Mouse (Mus musculus): ENCODE measurements around the gene Fancd2. TPM values are rescaled to one million over a fixed set of nuclear protein-coding genes. Genes with fewer than 3 reads are reported as not detected.

Gene Fancd2
- polyA plus RNA-seq, 1 experiment from 2014 or later: 3.0 TPM

- Histone ChIP-seq H3K27me3 (ENCODE audit: insufficient read depth, low read length) (no peaks in the 10 kb centered on the region), H3K9me3 (replicated peaks; ENCODE audit: low read length) (no peaks in the 10 kb centered on the region), H3K4me1 (replicated peaks; ENCODE audit: insufficient read depth, low read length) (no peaks in the 10 kb centered on the region), H3K9ac (ENCODE audit: low read depth, low read length) (no peak overlapping the region), H3K27ac (no peak overlapping the region), H3K36me3 (ENCODE audit: insufficient read depth, low read length) (peaks cover 11% of the 10 kb centered on the region), H3K4me2 (ENCODE audit: low read length) (no peak overlapping the region), H3K4me3 (replicated peaks; ENCODE audit: low read depth, low read length) (no peak overlapping the region)
- no peak for TF ChIP-seq CTCF (IDR thresholded peaks at IDR 0.05; ENCODE audit: low read depth)
- ATAC-seq (replicated peaks; ENCODE audit: low FRiP score, low read depth) (no peak), DNase-seq (ENCODE audit: low spot score) (no peak)
- WGBS: 68% methylated on average over 24 of the region's 24 CpGs
Measured at GRCm38 (mm10) chr6:113492101-113492864, 39.2 kb upstream of the Fancd2 start.

GRCm38 (mm10) chr6:113494258-113494788, 37.2 kb upstream of the Fancd2 start:
- whole genome bisulfite sequencing: 2% methylated on average over 54 of the region's 54 CpGs
- Histone ChIP-seq H3K27ac (no peak overlapping the region; the same call in 1 of the 2 replicates), H3K9me3 (replicated peaks; ENCODE audit: low read length) (no peaks in the 10 kb centered on the region), H3K4me3 (replicated peaks; ENCODE audit: low read depth, low read length) (peak overlapping the region; percentile 39), H3K9ac (ENCODE audit: low read depth, low read length) (peak overlapping the region; percentile 63), H3K36me3 (ENCODE audit: insufficient read depth, low read length) (peaks cover 11% of the 10 kb centered on the region; the same call in 1 of the 2 replicates), H3K27me3 (ENCODE audit: insufficient read depth, low read length) (no peaks in the 10 kb centered on the region), H3K4me1 (replicated peaks; ENCODE audit: insufficient read depth, low read length) (no peaks in the 10 kb centered on the region), H3K4me2 (ENCODE audit: low read length) (peak overlapping the region; percentile 67)
- ATAC-seq (replicated peaks; ENCODE audit: low FRiP score, low read depth): peak; percentile 88
- peak; percentile 70 for TF ChIP-seq CTCF (IDR thresholded peaks at IDR 0.05; ENCODE audit: low read depth)
- peak; percentile 88 for DNase-seq (ENCODE audit: low spot score)

- no peak for TF ChIP-seq CTCF (IDR thresholded peaks at IDR 0.05; ENCODE audit: low read depth)
- ATAC-seq (replicated peaks; ENCODE audit: low FRiP score, low read depth) (0 out of 2 replicates have a peak, but pooled peaks have one; percentile 3), DNase-seq (ENCODE audit: low spot score) (no peak)
- Histone ChIP-seq H3K4me2 (ENCODE audit: low read length) (peak overlapping the region; percentile 67), H3K9ac (ENCODE audit: low read depth, low read length) (peak overlapping the region; percentile 63), H3K27me3 (ENCODE audit: insufficient read depth, low read length) (no peaks in the 10 kb centered on the region), H3K4me3 (replicated peaks; ENCODE audit: low read depth, low read length) (peak overlapping the region; percentile 39; the same call in 1 of the 2 replicates), H3K27ac (no peak overlapping the region), H3K36me3 (ENCODE audit: insufficient read depth, low read length) (0 out of 2 replicates have a peak, but pooled peaks cover 4% of the 10 kb centered on the region), H3K4me1 (replicated peaks; ENCODE audit: insufficient read depth, low read length) (no peaks in the 10 kb centered on the region), H3K9me3 (replicated peaks; ENCODE audit: low read length) (no peaks in the 10 kb centered on the region)
- 56% methylated on average over 28 of the region's 28 CpGs for WGBS
Measured at GRCm38 (mm10) chr6:113495071-113495675, 36.3 kb upstream of the Fancd2 start.

GRCm38 (mm10) chr6:113499346-113499745, 32.1 kb upstream of the Fancd2 start:
- Histone ChIP-seq H3K9ac (ENCODE audit: low read depth, low read length) (no peak overlapping the region), H3K27me3 (ENCODE audit: insufficient read depth, low read length) (0 out of 2 replicates have a peak, but pooled peaks cover 3% of the 10 kb centered on the region), H3K4me1 (replicated peaks; ENCODE audit: insufficient read depth, low read length) (no peaks in the 10 kb centered on the region), H3K36me3 (ENCODE audit: insufficient read depth, low read length) (no peaks in the 10 kb centered on the region), H3K4me2 (ENCODE audit: low read length) (no peak overlapping the region), H3K27ac (no peak overlapping the region), H3K9me3 (replicated peaks; ENCODE audit: low read length) (no peaks in the 10 kb centered on the region), H3K4me3 (replicated peaks; ENCODE audit: low read depth, low read length) (no peak overlapping the region)
- DNase-seq (ENCODE audit: low spot score) (no peak), ATAC-seq (replicated peaks; ENCODE audit: low FRiP score, low read depth) (no peak)
- no peak for TF ChIP-seq CTCF (IDR thresholded peaks at IDR 0.05; ENCODE audit: low read depth)
- WGBS: 66% methylated on average over 6 of the region's 6 CpGs

- 1% methylated on average over 32 of the region's 32 CpGs for WGBS
- no peak for TF ChIP-seq CTCF (IDR thresholded peaks at IDR 0.05; ENCODE audit: low read depth)
- Histone ChIP-seq H3K4me3 (replicated peaks; ENCODE audit: low read depth, low read length) (peak within 1 kb of the TSS; percentile 27), H3K4me2 (ENCODE audit: low read length) (peak within 1 kb of the TSS; percentile 47), H3K9me3 (replicated peaks; ENCODE audit: low read length) (no peaks in the 10 kb centered on the region), H3K27me3 (ENCODE audit: insufficient read depth, low read length) (0 out of 2 replicates have a peak, but pooled peaks cover 3% of the 10 kb centered on the region), H3K9ac (ENCODE audit: low read depth, low read length) (0 out of 2 replicates have a peak within 1 kb of the TSS, but pooled peaks have one; percentile 27), H3K36me3 (ENCODE audit: insufficient read depth, low read length) (no peaks in the 10 kb centered on the region), H3K27ac (no peak within 1 kb of the TSS), H3K4me1 (replicated peaks; ENCODE audit: insufficient read depth, low read length) (no peaks in the 10 kb centered on the region)
- DNase-seq (ENCODE audit: low spot score) (peak; percentile 49), ATAC-seq (replicated peaks; ENCODE audit: low FRiP score, low read depth) (peak; percentile 68; the same call in 1 of the 2 replicates)
Measured at GRCm38 (mm10) chr6:113501388-113502084, 29.9 kb upstream of the Fancd2 start, which contains the start of gene Prrt3. Gene Prrt3, minus strand, starts transcription at chr6:113501931.

- ATAC-seq (replicated peaks; ENCODE audit: low FRiP score, low read depth): no peak
- H3K4me1 ChIP-seq (replicated peaks; ENCODE audit: insufficient read depth, low read length): no peaks in the 10 kb centered on the region
- no peak overlapping the region for H3K4me2 ChIP-seq (ENCODE audit: low read length)
- 0 out of 2 replicates have a peak, but pooled peaks cover 3% of the 10 kb centered on the region for H3K27me3 ChIP-seq (ENCODE audit: insufficient read depth, low read length)
- H3K9ac ChIP-seq (ENCODE audit: low read depth, low read length): no peak overlapping the region
- no peak overlapping the region for H3K4me3 ChIP-seq (replicated peaks; ENCODE audit: low read depth, low read length)
- no peak for DNase-seq (ENCODE audit: low spot score)
- no peaks in the 10 kb centered on the region for H3K9me3 ChIP-seq (replicated peaks; ENCODE audit: low read length)
- 87% methylated on average over 2 of the region's 2 CpGs for WGBS
- no peaks in the 10 kb centered on the region for H3K36me3 ChIP-seq (ENCODE audit: insufficient read depth, low read length)
- H3K27ac ChIP-seq: no peak overlapping the region
- no peak for TF ChIP-seq CTCF (IDR thresholded peaks at IDR 0.05; ENCODE audit: low read depth)
Measured at GRCm38 (mm10) chr6:113502801-113503200, 28.7 kb upstream of the Fancd2 start.

Data from kidney, postnatal 0 days (tissue).